Mouse (Mus musculus): ENCODE measurements at regions not wholly inside any gene's neighbourhood (a gene's known extent, or its start where the extent isn't known, plus 50 kb on each side); places are given as distances from the start of the nearest gene placed in this dataset.
A peak's percentile ranks its signal among the peaks of the same experiment; 100 is the strongest.

DNA sequence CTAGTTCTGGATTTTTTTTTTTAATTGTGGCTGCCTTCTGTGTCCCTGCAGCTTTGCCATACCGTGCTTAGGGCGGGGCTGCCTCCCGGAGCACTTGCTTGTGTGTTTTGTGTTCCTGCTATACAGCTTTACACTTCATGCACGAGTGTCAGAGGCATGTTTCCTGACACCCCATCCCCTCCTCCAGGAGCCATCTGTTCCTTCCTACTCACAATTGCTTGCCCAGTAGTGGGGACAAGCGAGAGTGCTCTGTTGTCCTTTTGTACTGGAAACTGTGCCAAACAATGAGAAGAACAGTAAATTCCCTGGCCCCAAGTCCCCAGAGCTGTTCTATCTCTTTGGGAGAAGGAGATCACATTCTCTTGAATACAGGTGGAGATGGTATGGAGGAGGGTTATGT lies 53.5 kb downstream of the Csf2 start:
- no peak for DNase-seq

DNA sequence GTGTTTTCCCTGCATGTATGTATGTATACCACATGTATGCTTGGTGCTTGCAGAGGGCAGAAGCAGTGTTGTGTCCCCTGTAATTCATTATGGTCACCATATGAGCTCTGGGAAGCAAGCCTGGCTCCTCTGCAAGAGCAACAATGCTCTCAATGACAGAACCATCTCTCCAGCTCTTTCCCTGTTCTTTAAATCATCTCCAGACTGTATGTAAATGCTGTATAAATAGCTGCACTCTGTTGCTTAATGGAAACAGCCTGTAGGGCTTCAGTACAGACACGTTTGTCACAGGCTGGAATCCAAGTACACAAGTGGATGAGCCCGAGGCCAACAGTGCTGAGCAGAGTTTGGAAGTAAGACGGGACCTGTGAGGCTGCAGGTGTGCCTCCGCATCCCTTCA lies 54.7 kb downstream of the Csf2 start:
- no peak for DNase-seq

DNA sequence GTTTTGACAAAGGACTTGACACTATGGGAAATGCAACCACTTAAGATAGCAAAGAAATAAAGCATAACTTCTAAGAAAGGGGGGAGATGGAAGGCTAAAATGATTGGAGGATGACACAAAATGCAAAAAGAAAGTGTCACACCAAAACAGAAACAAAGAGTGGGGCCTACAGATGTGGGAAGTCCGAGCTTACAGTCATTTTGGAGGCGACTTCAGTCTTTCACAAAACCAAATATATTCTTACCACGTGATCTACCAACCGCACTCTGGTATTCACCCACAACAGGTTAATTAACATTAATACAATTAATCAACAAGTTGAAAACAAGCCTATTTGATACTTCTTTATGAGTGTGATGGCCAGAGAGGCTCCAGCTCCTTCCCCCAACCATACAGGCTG lies 57.2 kb downstream of the Csf2 start:
- DNase-seq, result no peak

DNA sequence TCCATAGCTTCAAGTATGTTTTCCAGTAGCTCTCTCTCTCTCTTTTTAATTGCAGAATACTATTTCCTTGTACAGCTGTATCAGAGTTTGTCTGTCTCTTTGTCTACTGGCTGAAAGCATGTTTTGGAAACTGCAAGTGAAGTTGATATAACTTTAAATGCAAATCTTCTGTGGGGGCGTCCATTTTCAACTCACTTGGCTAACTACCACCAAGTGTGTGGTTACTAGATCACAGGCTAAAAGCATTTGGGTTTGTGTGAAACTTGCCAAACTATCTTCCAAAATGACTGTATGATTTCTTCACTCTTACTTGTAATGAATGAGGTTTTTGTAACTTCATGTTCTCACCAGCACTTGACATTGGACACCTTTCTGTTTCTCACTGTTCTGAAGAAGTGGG lies 61.6 kb downstream of the Csf2 start:
- DNase-seq, result no peak

DNA sequence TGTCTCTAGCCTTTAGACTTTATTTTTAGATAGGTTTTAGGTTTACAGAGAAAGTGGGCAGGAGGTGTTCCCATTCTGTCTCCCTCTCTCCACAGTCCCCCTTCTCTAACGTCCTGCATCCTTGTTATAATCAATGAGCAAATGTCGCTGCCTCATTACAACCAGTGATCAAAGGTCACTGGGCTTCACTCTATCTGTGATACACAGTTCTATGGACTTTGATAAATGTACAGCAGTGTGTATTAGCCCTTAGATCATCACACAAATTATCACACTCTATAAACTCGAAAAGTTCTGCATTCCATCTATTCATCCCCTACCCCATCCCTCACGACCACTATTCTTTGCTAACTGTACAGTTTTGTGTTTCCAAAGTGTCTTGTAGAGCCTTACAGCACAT lies 62.1 kb downstream of the Csf2 start:
- no peak for DNase-seq

DNA sequence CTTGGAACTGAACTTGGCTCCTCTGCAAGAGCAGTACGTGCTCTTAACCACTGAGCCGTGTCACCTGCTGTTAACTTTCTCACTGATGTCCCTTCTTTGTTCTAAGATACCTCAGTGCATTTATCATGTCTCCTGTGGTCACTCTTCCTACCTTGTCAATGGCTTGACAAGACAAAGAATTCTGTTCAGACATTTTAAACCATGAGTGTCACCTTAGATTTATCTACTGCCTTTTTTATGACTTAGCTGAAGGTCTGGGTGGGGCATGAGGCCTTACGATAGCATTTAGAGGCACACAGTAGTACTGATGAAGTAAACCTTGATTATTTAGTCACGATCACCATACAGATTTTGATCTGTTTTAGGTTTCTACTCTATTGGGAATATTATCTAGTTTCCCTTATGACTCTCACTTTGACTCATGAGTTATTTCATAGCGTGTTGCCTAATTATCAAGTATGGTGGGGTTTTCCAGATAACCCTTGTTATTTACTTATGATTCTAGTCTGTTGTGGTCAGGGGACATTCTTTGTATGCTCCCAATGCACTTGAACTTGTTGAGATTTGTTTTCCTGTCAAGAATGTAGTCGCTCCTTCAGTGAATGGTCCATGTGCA lies 63.6 kb downstream of the Csf2 start:
- DNase-seq, result no peak

DNA sequence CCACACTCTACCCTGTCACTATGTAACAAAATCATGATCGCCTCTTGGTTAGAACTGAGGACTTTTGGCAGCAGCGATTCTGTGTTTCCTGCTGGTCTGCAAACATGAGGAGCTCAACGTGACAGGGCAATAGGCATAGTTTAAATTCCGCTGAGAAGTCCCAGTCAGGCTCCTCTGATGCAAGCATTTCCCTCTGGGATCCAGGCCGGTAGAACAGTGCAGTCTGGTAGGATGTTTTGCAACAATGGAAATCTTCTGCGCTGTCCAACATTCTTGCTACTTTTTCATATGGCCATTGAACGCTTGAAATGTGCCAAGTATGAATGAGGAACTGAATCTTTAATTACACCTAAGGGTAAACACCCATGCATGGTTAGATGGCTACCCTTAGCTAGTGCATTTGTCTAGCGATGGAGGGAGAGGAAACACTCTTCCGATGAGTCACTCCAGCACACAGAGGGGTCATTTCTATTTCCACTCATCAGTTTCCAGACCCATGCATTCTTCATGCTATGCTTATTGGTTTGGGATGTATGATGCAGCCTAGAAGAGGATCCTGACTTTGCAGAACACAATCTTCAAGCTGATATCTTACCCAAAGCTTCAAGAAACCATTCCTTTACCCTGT lies 67.7 kb downstream of the Csf2 start:
- peak; percentile 72 to 76 for DNase-seq
